Mouse (Mus musculus): ENCODE data around the gene Pex6.

GRCm38 (mm10) chr17:46661981-46662380 lies 49.3 kb upstream of the Pex6 start:
- TF ChIP-seq CTCF (IDR thresholded peaks at IDR 0.05; ENCODE audit: extremely low read depth, insufficient read length, insufficient replicate concordance, low read depth, low read length) (no peak), POLR2A (IDR thresholded peaks at IDR 0.05; ENCODE audit: low read depth, low read length) (no peak)

All from small intestine, adult 2 months (tissue).